Mouse (Mus musculus) MEL (cell line): ENCODE data around the gene Fzd4. TPM values are rescaled to one million over a fixed set of nuclear protein-coding genes. Genes with fewer than 3 reads are reported as not detected.

Experiments used
- DNase-seq: peaks from one replicate; pipeline ENCODE4 v3.0.0; 2011; ENCODE audit warnings: low read depth, low spot score
- H3K27ac ChIP-seq: 2 replicates; pipeline ENCODE4 v1.5.1; 2012; ENCODE audit warnings: low read depth, mild to moderate bottlenecking, control low read depth, low read length, moderate library complexity; ENCODE audit not compliant: control insufficient read depth
- H3K27me3 ChIP-seq, 2 experiments: fragments of 150-350 bp in 1 of 2; sonication (generic) in 1 of 2; 2 replicates each; pipeline ENCODE4 v1.6.1; 2012; ENCODE audit warnings: low read length in 2 of 2, mild to moderate bottlenecking in 2 of 2, improper control_type of control experiment in 1 of 2, moderate library complexity in 1 of 2; ENCODE audit not compliant: insufficient read depth in 2 of 2, control insufficient read depth in 1 of 2
- H3K36me3 ChIP-seq, 2 experiments: 2 replicates each; pipeline ENCODE4 v1.6.1; 2012 to 2014; ENCODE audit warnings: low read length in 2 of 2, improper control_type of control experiment in 1 of 2, inconsistent platforms in 1 of 2, mild to moderate bottlenecking in 1 of 2; ENCODE audit not compliant: insufficient read depth in 2 of 2, control insufficient read depth in 1 of 2
- H3K4me1 ChIP-seq, 2 experiments: fragments of 150-350 bp in 1 of 2; sonication (generic) in 1 of 2; 2 replicates each; pipeline ENCODE4 v1.6.1; 2012; ENCODE audit warnings: low read length in 2 of 2, improper control_type of control experiment in 1 of 2, mild to moderate bottlenecking in 1 of 2; ENCODE audit not compliant: insufficient read depth in 2 of 2, control insufficient read depth in 1 of 2
- H3K4me3 ChIP-seq, 2 experiments: fragments of 150-350 bp in 1 of 2; sonication (generic) in 1 of 2; 2 replicates each; pipeline ENCODE4 v1.5.1; 2012; ENCODE audit warnings: low read depth in 2 of 2, low read length in 2 of 2, mild to moderate bottlenecking in 2 of 2, moderate library complexity in 2 of 2, control low read depth in 1 of 2, improper control_type of control experiment in 1 of 2; ENCODE audit not compliant: control insufficient read depth in 1 of 2, insufficient read depth in 1 of 2
- H3K79me2 ChIP-seq: 2 replicates; pipeline ENCODE4 v1.6.1; 2012; ENCODE audit warnings: mild to moderate bottlenecking, low read length, moderate library complexity; ENCODE audit not compliant: control insufficient read depth, poor library complexity, insufficient read depth
- H3K9ac ChIP-seq: 2 replicates; pipeline ENCODE4 v1.6.1; 2012; ENCODE audit warnings: low read depth, mild to moderate bottlenecking, control low read depth, low read length, moderate library complexity; ENCODE audit not compliant: control insufficient read depth, poor library complexity, severe bottlenecking
- H3K9me3 ChIP-seq: fragments of 150-350 bp; sonication (generic); replicated peaks from 2 replicates; pipeline ENCODE4 v1.6.1; 2012; ENCODE audit warnings: mild to moderate bottlenecking, low read length, improper control_type of control experiment, moderate library complexity; ENCODE audit not compliant: insufficient read depth
- CHD1 ChIP-seq: IDR thresholded peaks from 2 replicates; pipeline ENCODE4 v1.6.1; 2012; ENCODE audit warnings: low read depth, mild to moderate bottlenecking, inconsistent platforms, low read length, improper control_type of control experiment
- CHD2 ChIP-seq: IDR thresholded peaks from 2 replicates; pipeline ENCODE4 v1.6.1; 2011; ENCODE audit warnings: low read length, improper control_type of control experiment
- CTCF ChIP-seq, 3 experiments: IDR thresholded peaks in 2 of 3; conservative IDR thresholded peaks in 1 of 3; 2 replicates each; pipeline ENCODE4 v1.5.1; 2011 to 2012; ENCODE audit warnings: low read length in 3 of 3, low read depth in 2 of 3, mild to moderate bottlenecking in 2 of 3, improper control_type of control experiment in 1 of 3, inconsistent platforms in 1 of 3, mixed read lengths in 1 of 3, moderate library complexity in 1 of 3; ENCODE audit not compliant: control insufficient read depth in 1 of 3, insufficient read depth in 1 of 3, poor library complexity in 1 of 3, severe bottlenecking in 1 of 3
- ELF1 ChIP-seq: IDR thresholded peaks from 2 replicates; pipeline ENCODE4 v1.6.1; 2014; ENCODE audit warnings: low read depth, mild to moderate bottlenecking, inconsistent platforms, low read length, improper control_type of control experiment, moderate library complexity
- EP300 ChIP-seq, 2 experiments: IDR thresholded peaks; 2 replicates each; pipeline ENCODE4 v1.6.1; 2011; ENCODE audit warnings: improper control_type of control experiment in 2 of 2, low read length in 2 of 2, low read depth in 1 of 2, mild to moderate bottlenecking in 1 of 2
- ETS1 ChIP-seq: IDR thresholded peaks from 2 replicates; pipeline ENCODE4 v1.6.1; 2012; ENCODE audit warnings: low read depth, mild to moderate bottlenecking, inconsistent platforms, low read length, improper control_type of control experiment, moderate library complexity
- GABPA ChIP-seq: IDR thresholded peaks from 2 replicates; pipeline ENCODE4 v1.6.1; 2012; ENCODE audit warnings: low read depth, mild to moderate bottlenecking, inconsistent platforms, low read length, improper control_type of control experiment, moderate library complexity
- GATA1 ChIP-seq: IDR thresholded peaks from 2 replicates; pipeline ENCODE4 v1.6.1; 2011; ENCODE audit warnings: low read depth, low read length, improper control_type of control experiment
- HCFC1 ChIP-seq: IDR thresholded peaks from 2 replicates; pipeline ENCODE4 v1.6.1; 2012; ENCODE audit warnings: low read depth, mild to moderate bottlenecking, inconsistent platforms, low read length, improper control_type of control experiment, moderate library complexity
- JUND ChIP-seq: IDR thresholded peaks from 2 replicates; pipeline ENCODE4 v1.6.1; 2011; ENCODE audit warnings: low read depth, mild to moderate bottlenecking, improper control_type of control experiment, low read length
- KAT2A ChIP-seq: conservative IDR thresholded peaks from 2 replicates; pipeline ENCODE4 v1.6.1; 2012; ENCODE audit warnings: low read depth, low read length, improper control_type of control experiment, inconsistent platforms
- MAZ ChIP-seq: IDR thresholded peaks from 2 replicates; pipeline ENCODE4 v1.6.1; 2012; ENCODE audit warnings: low read depth, mild to moderate bottlenecking, inconsistent platforms, low read length, improper control_type of control experiment
- MEF2A ChIP-seq: IDR thresholded peaks from 2 replicates; pipeline ENCODE4 v1.6.1; 2014; ENCODE audit warnings: low read depth, mild to moderate bottlenecking, inconsistent platforms, low read length, improper control_type of control experiment; ENCODE audit not compliant: poor library complexity, insufficient replicate concordance, severe bottlenecking; ENCODE audit errors: extremely low read depth
- MYB ChIP-seq: IDR thresholded peaks from 2 replicates; pipeline ENCODE4 v1.6.1; 2011; ENCODE audit warnings: mild to moderate bottlenecking, low read depth, low read length, improper control_type of control experiment
- MYC ChIP-seq: IDR thresholded peaks from 2 replicates; pipeline ENCODE4 v1.6.1; 2011; ENCODE audit warnings: low read depth, mild to moderate bottlenecking, low read length, improper control_type of control experiment, moderate library complexity
- NELFE ChIP-seq: IDR thresholded peaks from 2 replicates; pipeline ENCODE4 v1.6.1; 2011; ENCODE audit warnings: low read depth, low read length, improper control_type of control experiment
- NRF1 ChIP-seq: IDR thresholded peaks from 2 replicates; pipeline ENCODE4 v1.6.1; 2014; ENCODE audit warnings: low read depth, mild to moderate bottlenecking, inconsistent platforms, low read length, improper control_type of control experiment, moderate library complexity; ENCODE audit not compliant: poor library complexity, insufficient read depth, severe bottlenecking
- POLR2A ChIP-seq, 2 experiments: IDR thresholded peaks; 2 replicates each; pipeline ENCODE4 v1.6.1; 2011 to 2012; ENCODE audit warnings: low read length in 2 of 2, mild to moderate bottlenecking in 2 of 2, control low read depth in 1 of 2, improper control_type of control experiment in 1 of 2, low read depth in 1 of 2, moderate library complexity in 1 of 2; ENCODE audit not compliant: control insufficient read depth in 1 of 2, insufficient read depth in 1 of 2, poor library complexity in 1 of 2
- POLR2AphosphoS5 ChIP-seq: IDR thresholded peaks from 2 replicates; pipeline ENCODE4 v1.6.1; 2012; ENCODE audit warnings: low read depth, borderline replicate concordance, mild to moderate bottlenecking, inconsistent platforms, low read length, moderate library complexity, mixed read lengths
- SIN3A ChIP-seq: IDR thresholded peaks from 2 replicates; pipeline ENCODE4 v1.6.1; 2012; ENCODE audit warnings: low read length, improper control_type of control experiment, inconsistent platforms
- SMC3 ChIP-seq: IDR thresholded peaks from 2 replicates; pipeline ENCODE4 v1.6.1; 2011; ENCODE audit warnings: low read depth, low read length, improper control_type of control experiment
- TAL1 ChIP-seq: IDR thresholded peaks from 2 replicates; pipeline ENCODE4 v1.6.1; 2012; ENCODE audit warnings: mild to moderate bottlenecking, inconsistent platforms, low read length, moderate library complexity, mixed read lengths
- TBP ChIP-seq: IDR thresholded peaks from 2 replicates; pipeline ENCODE4 v1.8.0; 2011; ENCODE audit warnings: low read depth, low read length, improper control_type of control experiment
- UBTF ChIP-seq: IDR thresholded peaks from 2 replicates; pipeline ENCODE4 v1.6.1; 2012; ENCODE audit warnings: low read depth, mild to moderate bottlenecking, inconsistent platforms, low read length, improper control_type of control experiment, moderate library complexity, borderline replicate concordance; ENCODE audit not compliant: insufficient read depth
- USF1 ChIP-seq: IDR thresholded peaks from 2 replicates; pipeline ENCODE4 v1.6.1; 2014; ENCODE audit warnings: low read depth, mild to moderate bottlenecking, inconsistent platforms, low read length, improper control_type of control experiment, moderate library complexity
- USF2 ChIP-seq, 2 experiments: IDR thresholded peaks; 2 replicates each; pipeline ENCODE4 v1.6.1; 2011 to 2012; ENCODE audit warnings: improper control_type of control experiment in 2 of 2, low read length in 2 of 2, borderline replicate concordance in 1 of 2, inconsistent platforms in 1 of 2, low read depth in 1 of 2, mild to moderate bottlenecking in 1 of 2; ENCODE audit not compliant: insufficient read depth in 1 of 2
- ZKSCAN1 ChIP-seq: IDR thresholded peaks from 2 replicates; pipeline ENCODE4 v1.6.1; 2012; ENCODE audit warnings: low read depth, mild to moderate bottlenecking, inconsistent platforms, low read length, improper control_type of control experiment, moderate library complexity
- ZMIZ1 ChIP-seq: IDR thresholded peaks from 2 replicates; pipeline ENCODE4 v1.6.1; 2012; ENCODE audit warnings: low read depth, mild to moderate bottlenecking, inconsistent platforms, low read length, improper control_type of control experiment, moderate library complexity
- ZNF384 ChIP-seq: IDR thresholded peaks from 2 replicates; pipeline ENCODE4 v1.6.1; 2012; ENCODE audit warnings: low read depth, mild to moderate bottlenecking, inconsistent platforms, low read length, improper control_type of control experiment
- polyA plus RNA-seq, 2 experiments: library from polyadenylated mRNA; stranded (reverse) in 1 of 2; unstranded in 1 of 2; fragments of >175 nt in 1 of 2; fragments of >200 nt in 1 of 2; gene quantifications; 2 replicates each; pipeline versions ENCODE4 v1.2.1 to v1.2.4; 2012; ENCODE audit warnings: low replicate concordance in 2 of 2, low read depth in 1 of 2; ENCODE audit not compliant: insufficient read length in 2 of 2, insufficient read depth in 1 of 2, missing spikeins in 1 of 2
- total RNA-seq: library from RNA; depleted of rRNA; stranded (reverse); fragments of 300-350 nt; gene quantifications from 2 replicates; pipeline ENCODE4 v1.2.3, GENCODE M21; 2012

Fzd4 gene
- total and polyA plus RNA-seq, 3 experiments, result 0.08 to 1.1 TPM; not detected in 1

DNA sequence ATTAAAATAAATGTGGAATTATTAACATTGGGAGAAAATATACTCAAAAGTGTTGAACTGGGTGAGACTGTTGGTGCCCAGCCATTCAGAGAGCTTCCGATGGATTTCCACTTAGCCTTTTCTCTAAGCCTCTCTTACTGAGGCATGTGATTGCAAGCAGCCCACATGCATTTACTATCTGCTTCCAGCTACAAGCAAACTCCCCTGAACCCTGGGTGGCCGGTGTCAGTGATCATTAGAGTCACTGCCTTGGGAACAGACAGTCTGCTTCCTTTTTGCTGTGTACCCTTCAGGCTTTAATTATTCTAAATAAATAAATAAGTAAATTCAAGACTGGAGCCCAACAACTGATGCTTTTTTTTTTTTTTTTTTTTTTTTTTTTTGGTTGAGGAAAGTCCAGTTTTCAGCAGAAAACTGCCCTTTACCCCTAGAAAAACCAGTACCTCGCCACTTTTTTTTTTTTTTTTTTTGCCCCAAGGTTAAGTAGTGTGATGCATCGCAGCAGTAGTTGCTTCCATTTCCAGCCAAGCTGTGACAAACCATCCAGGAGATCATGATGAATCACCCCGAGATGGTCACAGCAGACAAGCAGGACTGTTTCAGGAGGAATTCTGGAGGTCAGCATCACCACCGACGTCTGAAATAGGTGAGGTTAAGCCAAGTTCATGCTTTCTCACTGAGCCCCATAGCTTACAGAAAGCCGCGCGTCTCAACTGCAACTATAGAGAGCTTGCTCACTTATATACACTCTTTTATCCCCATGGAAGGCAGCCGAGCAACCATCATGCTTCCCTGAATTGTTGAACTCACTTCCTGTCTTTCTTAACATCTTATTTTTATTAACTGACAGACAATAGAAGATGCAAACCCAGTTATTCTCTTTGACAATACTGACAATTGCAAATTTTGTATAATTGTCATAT lies 21.9 kb downstream of the Fzd4 start:
- Histone ChIP-seq H3K4me3 (no peak overlapping the region), H3K9me3 (no peaks in the 10 kb centered on the region), H3K4me1 (no peaks in the 10 kb centered on the region), H3K79me2 (no peaks in the 10 kb centered on the region), H3K9ac (no peak overlapping the region), H3K36me3 (no peaks in the 10 kb centered on the region), H3K27ac (no peak overlapping the region), H3K27me3 (peaks cover 0 to 4% of the 10 kb centered on the region in 2 experiments; a peak in 2 of 4 replicates)
- DNase-seq, result no peak
- TF ChIP-seq ZMIZ1 (no peak), SMC3 (no peak), MYC (no peak), MAZ (no peak), CTCF (IDR thresholded peaks at IDR 0.05 in 2 of 3, conservative IDR thresholded peaks at IDR 0.05 in 1 of 3; ENCODE audit: control insufficient read depth in 1 of 3, insufficient read depth in 1 of 3, low read depth in 2 of 3, low read length in 3 of 3, poor library complexity in 1 of 3, severe bottlenecking in 1 of 3) (no peak), ZKSCAN1 (no peak), NRF1 (no peak), ZNF384 (no peak), KAT2A (no peak), UBTF (no peak), GABPA (no peak), TAL1 (no peak), TBP (no peak), POLR2AphosphoS5 (no peak), MYB (no peak), GATA1 (no peak), MEF2A (no peak), USF1 (no peak), NELFE (no peak), SIN3A (no peak)

DNA sequence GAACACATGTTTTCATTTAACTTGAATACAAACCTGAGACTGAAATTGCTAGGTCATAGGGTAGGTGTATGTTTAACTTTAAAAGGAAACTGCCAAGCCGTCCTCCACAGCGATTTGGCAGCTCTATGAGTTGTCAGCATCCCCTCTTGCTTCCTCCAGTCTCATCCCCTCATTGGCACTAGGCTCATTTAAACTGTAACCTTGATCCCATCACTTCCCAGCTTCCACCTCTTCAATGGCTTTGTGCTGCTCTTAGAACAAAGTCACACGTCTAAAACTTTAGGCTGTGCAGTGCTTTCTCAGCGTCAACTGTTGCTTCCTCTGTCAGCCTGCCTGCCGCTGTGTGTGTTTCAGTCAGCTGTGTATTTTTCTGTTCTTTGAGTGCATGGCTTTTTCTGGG lies 22.9 kb downstream of the Fzd4 start:
- no peaks in the 10 kb centered on the region for H3K36me3 ChIP-seq
- no peak overlapping the region for H3K27ac ChIP-seq
- H3K79me2 ChIP-seq, result no peaks in the 10 kb centered on the region
- no peaks in the 10 kb centered on the region for H3K4me1 ChIP-seq
- no peak overlapping the region for H3K9ac ChIP-seq
- H3K27me3 ChIP-seq, result peaks cover 0 to 4% of the 10 kb centered on the region in 2 experiments; a peak in 2 of 4 replicates
- TF ChIP-seq HCFC1 (no peak), ELF1 (no peak), UBTF (no peak), CHD2 (no peak), TAL1 (no peak), GATA1 (no peak), MYC (no peak), JUND (no peak), CHD1 (no peak), USF2 (IDR thresholded peaks at IDR 0.05; ENCODE audit: borderline replicate concordance in 1 of 2, insufficient read depth in 1 of 2, low read depth in 1 of 2, low read length in 2 of 2) (no peak), MEF2A (no peak), ZKSCAN1 (no peak), ETS1 (no peak), POLR2A (IDR thresholded peaks at IDR 0.05; ENCODE audit: control insufficient read depth in 1 of 2, insufficient read depth in 1 of 2, low read depth in 1 of 2, low read length in 2 of 2, poor library complexity in 1 of 2) (no peak), NELFE (no peak), EP300 (IDR thresholded peaks at IDR 0.05; ENCODE audit: low read depth in 1 of 2, low read length in 2 of 2) (no peak), USF1 (no peak), NRF1 (no peak), ZNF384 (no peak)
- TF ChIP-seq, all 39 proteins: peak for 0
- Histone ChIP-seq H3K9me3 (no peaks in the 10 kb centered on the region), H3K4me3 (no peak overlapping the region)
- no peak for DNase-seq
